Mouse (Mus musculus) stomach, postnatal 0 days (tissue): ENCODE results near the gene Syde1. TPM values are rescaled to one million over a fixed set of nuclear protein-coding genes. Genes with fewer than 3 reads are reported as not detected.
A peak's percentile ranks its signal among the peaks of the same experiment; 100 is the strongest.
"Not testable (repeated sequence)": the region's sequence is repeated elsewhere in the genome, so short reads cannot be mapped to it uniquely, and the experiment has no call there.

ENCODE experiments used
- ATAC-seq: fragments of 200-750 bp; cut with Nextera tagmentation; 2 replicates; pipeline ENCODE4 v1.8.0; 2017; ENCODE audit not compliant: low FRiP score, low TSS enrichment
- DNase-seq: peaks from one replicate; pipeline ENCODE4 v3.0.0-alpha.2; 2016; ENCODE audit warnings: low spot score
- H3K27ac ChIP-seq: fragments of 300-500 bp; sonication (generic); replicated peaks from 2 replicates; pipeline ENCODE4 v1.5.1; 2014; ENCODE audit warnings: mild to moderate bottlenecking, control low read depth
- H3K27me3 ChIP-seq: fragments of 300-500 bp; sonication (generic); 2 replicates; pipeline ENCODE4 v1.6.1; 2014; ENCODE audit warnings: low read length; ENCODE audit not compliant: control insufficient read depth, insufficient read depth
- H3K36me3 ChIP-seq: fragments of 300-500 bp; sonication (generic); 2 replicates; pipeline ENCODE4 v1.6.1; 2014; ENCODE audit warnings: low read length, mixed read lengths; ENCODE audit not compliant: control insufficient read depth, insufficient read depth
- H3K4me1 ChIP-seq: fragments of 300-500 bp; sonication (generic); replicated peaks from 2 replicates; pipeline ENCODE4 v1.6.1; 2014; ENCODE audit warnings: antibody characterized with exemption; ENCODE audit not compliant: control insufficient read depth, insufficient read depth
- H3K4me2 ChIP-seq: fragments of 300-500 bp; sonication (generic); replicated peaks from 2 replicates; pipeline ENCODE4 v1.6.1; 2014; ENCODE audit warnings: low read depth, mild to moderate bottlenecking, control low read depth, moderate library complexity
- H3K4me3 ChIP-seq: fragments of 300-500 bp; sonication (generic); 2 replicates; pipeline ENCODE4 v1.5.1; 2014; ENCODE audit warnings: low read depth, low read length, control low read depth
- H3K9ac ChIP-seq: fragments of 300-500 bp; sonication (generic); 2 replicates; pipeline ENCODE4 v1.6.1; 2014; ENCODE audit warnings: mild to moderate bottlenecking, low read length, control low read depth, mixed read lengths
- H3K9me3 ChIP-seq: fragments of 300-500 bp; sonication (generic); 2 replicates; pipeline ENCODE4 v1.6.1; 2016; ENCODE audit warnings: low read length; ENCODE audit not compliant: control insufficient read depth
- CTCF ChIP-seq: IDR thresholded peaks from 2 replicates; pipeline ENCODE4 v1.5.1; 2016; ENCODE audit warnings: antibody characterized with exemption, low read depth, mild to moderate bottlenecking, moderate library complexity
- EP300 ChIP-seq: optimal IDR thresholded peaks from 2 replicates; pipeline ENCODE3; 2016; ENCODE audit warnings: antibody characterized with exemption
- WGBS: fragments of 180-500 bp; shearing (Covaris S2); extraction: QIAGEN DNeasy Blood & Tissue Kit; methylation state at CpG from one replicate; pipeline ENCODE4 v1.1.7; 2014; 5-methylcytosine and 5-hydroxymethylcytosine counted together
- polyA plus RNA-seq: library from polyadenylated mRNA; unstranded; fragments of >200 nt; fragmentation: Nextera tagmentation; extraction: Ambion mirVana; gene quantifications from 2 replicates; pipeline ENCODE4 v1.2.1, GENCODE M21; 2015

The Syde1 gene
- 5.8 and 7.2 TPM in 2 replicates for polyA plus RNA-seq

- ATAC-seq (peak; percentile 77), DNase-seq (peak; percentile 58)
- WGBS: 3% methylated on average over 47 of the region's 54 CpGs
- peaks cover 8% of the 10 kb centered on the region for H3K36me3 ChIP-seq
- H3K4me2 ChIP-seq: peak within 1 kb of the TSS; percentile 71
- peak within 1 kb of the TSS; percentile 85 for H3K27ac ChIP-seq
- no peaks in the 10 kb centered on the region for H3K9me3 ChIP-seq
- no peaks in the 10 kb centered on the region for H3K4me1 ChIP-seq
- H3K9ac ChIP-seq: peak within 1 kb of the TSS; percentile 80
- no peaks in the 10 kb centered on the region for H3K27me3 ChIP-seq
- no peak for TF ChIP-seq EP300
- peak; percentile 31; the same call in 1 of the 2 replicates for TF ChIP-seq CTCF
- peak within 1 kb of the TSS; percentile 70 for H3K4me3 ChIP-seq
Measured at GRCm38 (mm10) chr10:78591406-78592328, at the start of gene Syde1. TSS of gene Syde1 (minus strand) at chr10:78591964.

GRCm38 (mm10) chr10:78632311-78632710 is 40.5 kb upstream of the Syde1 start:
- H3K9me3 ChIP-seq: no peaks in the 10 kb centered on the region
- H3K36me3 ChIP-seq: no peaks in the 10 kb centered on the region
- ATAC-seq: no peak
- no peaks in the 10 kb centered on the region for H3K27me3 ChIP-seq
- no peak for DNase-seq
- TF ChIP-seq EP300: no peak
- peak; percentile 78 for TF ChIP-seq CTCF
- H3K4me3 ChIP-seq: no peak overlapping the region
- H3K4me2 ChIP-seq: no peak overlapping the region
- no peaks in the 10 kb centered on the region for H3K4me1 ChIP-seq
- H3K9ac ChIP-seq: no peak overlapping the region
- H3K27ac ChIP-seq: no peak overlapping the region
- 12% methylated on average over 6 of the region's 6 CpGs for WGBS

GRCm38 (mm10) chr10:78630194-78630593 is 38.4 kb upstream of the Syde1 start:
- Histone ChIP-seq H3K9me3 (no peaks in the 10 kb centered on the region), H3K27ac (no peak overlapping the region), H3K9ac (no peak overlapping the region), H3K4me2 (no peak overlapping the region), H3K36me3 (no peaks in the 10 kb centered on the region), H3K4me3 (no peak overlapping the region), H3K27me3 (no peaks in the 10 kb centered on the region), H3K4me1 (no peaks in the 10 kb centered on the region)
- WGBS: 71% methylated on average over 4 of the region's 4 CpGs
- TF ChIP-seq EP300 (no peak), CTCF (no peak)
- DNase-seq: no peak
- no peak for ATAC-seq

DNA sequence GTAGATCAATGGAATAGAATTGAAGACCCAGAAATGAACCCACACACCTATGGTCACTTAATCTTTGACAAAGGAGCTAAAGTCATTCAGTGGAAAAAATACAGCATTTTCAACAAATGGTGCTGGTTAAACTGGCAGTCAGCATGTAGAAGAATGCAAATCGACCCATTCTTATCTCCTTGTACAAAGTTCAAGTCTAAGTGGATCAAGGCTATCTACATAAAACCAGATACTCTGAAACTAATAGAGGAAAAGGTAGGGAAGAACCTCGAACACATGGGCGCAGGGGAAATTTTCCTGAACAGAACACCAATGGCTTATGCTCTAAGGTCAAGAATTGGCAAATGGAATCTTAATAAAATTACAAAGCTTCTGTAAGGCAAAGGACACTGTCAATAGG is 31.4 kb upstream of the Syde1 start:
- not testable (repeated sequence) for H3K4me1 ChIP-seq, H3K4me3 ChIP-seq, H3K27ac ChIP-seq, DNase-seq, H3K9me3 ChIP-seq, H3K4me2 ChIP-seq, H3K9ac ChIP-seq, H3K27me3 ChIP-seq, ATAC-seq, H3K36me3 ChIP-seq
- WGBS: 76% methylated on average over 3 of the region's 3 CpGs

DNA sequence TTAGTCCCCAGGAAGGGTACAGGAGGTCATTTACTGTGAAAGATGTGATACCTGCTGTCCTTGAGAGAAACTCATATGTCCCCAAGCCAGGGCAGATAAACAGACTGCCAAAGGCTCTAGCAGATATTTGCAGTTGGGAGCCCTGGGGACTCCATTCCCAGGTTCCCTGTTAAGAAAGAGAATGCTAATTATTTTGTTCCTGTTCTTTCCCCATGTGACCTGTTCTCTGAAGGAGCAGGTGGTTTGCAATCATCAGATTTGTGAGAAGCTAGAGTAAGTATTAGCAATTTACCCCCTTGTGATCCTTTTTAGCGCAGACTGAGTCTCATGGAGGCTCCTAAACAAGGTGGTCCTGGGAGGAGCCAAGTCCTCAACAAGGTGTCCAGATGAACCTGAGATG is 26.2 kb upstream of the Syde1 start, which contains the start of gene Olfr1357:
TSS of gene Olfr1357 (minus strand) at position 101 of the 400 bp plus-strand sequence.
- ATAC-seq (no peak), DNase-seq (no peak)
- 81% methylated on average over 1 of the region's 1 CpGs for WGBS
- Histone ChIP-seq H3K9me3 (no peaks in the 10 kb centered on the region), H3K27me3 (no peaks in the 10 kb centered on the region), H3K4me2 (no peak within 1 kb of the TSS), H3K9ac (no peak within 1 kb of the TSS), H3K36me3 (no peaks in the 10 kb centered on the region), H3K27ac (no peak within 1 kb of the TSS), H3K4me1 (no peaks in the 10 kb centered on the region), H3K4me3 (no peak within 1 kb of the TSS)
- no peak for TF ChIP-seq EP300
- TF ChIP-seq CTCF: no peak

GRCm38 (mm10) chr10:78607602-78608001 is 15.8 kb upstream of the Syde1 start:
- Histone ChIP-seq H3K4me1 (no peaks in the 10 kb centered on the region), H3K9me3 (no peaks in the 10 kb centered on the region), H3K27ac (no peak overlapping the region), H3K4me3 (no peak overlapping the region), H3K9ac (no peak overlapping the region), H3K36me3 (no peaks in the 10 kb centered on the region), H3K27me3 (no peaks in the 10 kb centered on the region), H3K4me2 (no peak overlapping the region)
- no peak for ATAC-seq
- 60% methylated on average over 3 of the region's 3 CpGs for WGBS
- TF ChIP-seq CTCF: no peak
- no peak for TF ChIP-seq EP300
- no peak for DNase-seq
